Mouse (Mus musculus): ENCODE data around the gene Higd1c.
"Not testable (repeated sequence)": the region's sequence is repeated elsewhere in the genome, so short reads cannot be mapped to it uniquely, and the experiment has no call there.

Higd1c gene

GRCm38 (mm10) chr15:100364242-100364641, at the start of gene Higd1c:
Gene Higd1c (plus strand): TSS chr15:100364542.
- DNase-seq: no peak

- not testable (repeated sequence) for DNase-seq
Measured at GRCm38 (mm10) chr15:100318014-100318671, 46.2 kb upstream of the Higd1c start.

- no peak for DNase-seq
Measured at GRCm38 (mm10) chr15:100319884-100320283, 44.5 kb upstream of the Higd1c start.

GRCm38 (mm10) chr15:100320295-100320905, 43.9 kb upstream of the Higd1c start:
- no peak for DNase-seq

GRCm38 (mm10) chr15:100321134-100321533, 43.2 kb upstream of the Higd1c start:
- DNase-seq: no peak

GRCm38 (mm10) chr15:100324021-100324591, 40.2 kb upstream of the Higd1c start:
- DNase-seq: no peak

GRCm38 (mm10) chr15:100325235-100325634, 39.1 kb upstream of the Higd1c start:
- no peak for DNase-seq

GRCm38 (mm10) chr15:100328089-100328488, 36.3 kb upstream of the Higd1c start:
- not testable (repeated sequence) for DNase-seq

- not testable (repeated sequence) for DNase-seq
Measured at GRCm38 (mm10) chr15:100329336-100329735, 35.0 kb upstream of the Higd1c start.

GRCm38 (mm10) chr15:100330739-100331138, 33.6 kb upstream of the Higd1c start:
- no peak for DNase-seq

- not testable (repeated sequence) for DNase-seq
Measured at GRCm38 (mm10) chr15:100332077-100332961, 32.0 kb upstream of the Higd1c start.

- DNase-seq: no peak
Measured at GRCm38 (mm10) chr15:100334629-100335028, 29.7 kb upstream of the Higd1c start, which contains the start of gene Mettl7a3. Gene Mettl7a3 (plus strand): TSS chr15:100334929.

GRCm38 (mm10) chr15:100337328-100337727, 27.0 kb upstream of the Higd1c start:
- not testable (repeated sequence) for DNase-seq

- DNase-seq: peak; percentile 84
Measured at GRCm38 (mm10) chr15:100337847-100338246, 26.5 kb upstream of the Higd1c start.

- DNase-seq: not testable (repeated sequence)
Measured at GRCm38 (mm10) chr15:100341314-100341980, 22.9 kb upstream of the Higd1c start.

GRCm38 (mm10) chr15:100345484-100345883, 18.9 kb upstream of the Higd1c start:
- no peak for DNase-seq

- no peak for DNase-seq
Measured at GRCm38 (mm10) chr15:100346761-100347160, 17.6 kb upstream of the Higd1c start.

- DNase-seq: no peak
Measured at GRCm38 (mm10) chr15:100349496-100349895, 14.8 kb upstream of the Higd1c start.

GRCm38 (mm10) chr15:100351501-100352060, 12.8 kb upstream of the Higd1c start:
- DNase-seq: no peak

- DNase-seq: no peak
Measured at GRCm38 (mm10) chr15:100352711-100353250, 11.6 kb upstream of the Higd1c start, which contains the start of the genes Methig1 and Mettl7a2. Gene Methig1 (plus strand): TSS chr15:100353149. Gene Mettl7a2 (plus strand): TSS chr15:100353200.

- DNase-seq: not testable (repeated sequence)
Measured at GRCm38 (mm10) chr15:100353399-100353798, 10.9 kb upstream of the Higd1c start.

- no peak for DNase-seq
Measured at GRCm38 (mm10) chr15:100355876-100356275, 8.5 kb upstream of the Higd1c start.

All from thymus, postnatal 4 days (tissue).